Mouse (Mus musculus) retina, postnatal 1 day (tissue): Measurements from ENCODE around the gene Hs2st1.

Experiments used
- DNase-seq: peaks from one replicate; pipeline ENCODE4 v3.0.0-alpha.2; 2012

The Hs2st1 gene

GRCm38 (mm10) chr3:144496762-144497161 lies 73.2 kb downstream of the Hs2st1 start:
- no peak for DNase-seq

DNA sequence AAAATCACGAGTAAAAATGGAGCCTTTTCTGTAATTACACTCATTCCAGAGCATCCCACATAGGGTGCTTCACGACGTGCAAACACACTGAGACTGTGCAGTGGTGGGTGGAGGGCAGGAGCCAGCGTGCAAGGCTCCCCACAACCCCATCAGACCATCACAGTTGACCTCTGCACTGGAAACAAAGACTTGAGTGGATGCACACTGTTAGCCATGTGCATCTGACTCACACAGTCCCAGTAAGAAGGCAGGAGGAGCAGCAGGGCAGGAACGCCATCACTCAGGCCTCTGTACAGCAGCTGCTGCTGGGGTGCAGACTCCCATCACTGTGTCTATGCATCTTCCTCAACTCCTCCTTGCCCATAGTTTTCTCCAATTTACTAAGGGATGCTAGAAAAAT lies 75.1 kb downstream of the Hs2st1 start:
- no peak for DNase-seq

- no peak for DNase-seq
Observed at GRCm38 (mm10) chr3:144488787-144489186, 81.2 kb downstream of the Hs2st1 start.

GRCm38 (mm10) chr3:144480595-144480994 lies 89.4 kb downstream of the Hs2st1 start:
- DNase-seq: no peak

- DNase-seq: no peak
Observed at GRCm38 (mm10) chr3:144478427-144478794, 91.6 kb downstream of the Hs2st1 start.

GRCm38 (mm10) chr3:144477707-144478426 lies 92.1 kb downstream of the Hs2st1 start:
- no peak for DNase-seq

DNA sequence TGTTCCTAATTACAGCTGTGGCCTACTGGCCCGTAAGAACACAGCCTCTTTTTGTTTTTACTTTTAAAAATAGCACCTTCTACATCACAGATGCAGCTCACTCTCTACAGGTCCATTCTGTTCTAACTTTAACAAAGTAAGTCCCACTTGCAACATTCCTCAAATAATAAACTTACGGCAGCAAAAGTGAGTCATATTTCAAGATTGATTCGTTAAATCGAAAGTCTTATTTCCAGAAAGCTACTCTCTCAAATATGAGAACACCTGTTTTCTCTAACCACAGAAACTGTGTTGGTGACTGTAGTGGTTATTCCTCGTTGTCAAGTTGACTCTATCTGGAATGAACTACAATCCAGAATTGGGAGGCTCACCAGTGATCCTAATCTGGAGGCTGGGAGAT lies 94.1 kb downstream of the Hs2st1 start:
- DNase-seq: no peak

DNA sequence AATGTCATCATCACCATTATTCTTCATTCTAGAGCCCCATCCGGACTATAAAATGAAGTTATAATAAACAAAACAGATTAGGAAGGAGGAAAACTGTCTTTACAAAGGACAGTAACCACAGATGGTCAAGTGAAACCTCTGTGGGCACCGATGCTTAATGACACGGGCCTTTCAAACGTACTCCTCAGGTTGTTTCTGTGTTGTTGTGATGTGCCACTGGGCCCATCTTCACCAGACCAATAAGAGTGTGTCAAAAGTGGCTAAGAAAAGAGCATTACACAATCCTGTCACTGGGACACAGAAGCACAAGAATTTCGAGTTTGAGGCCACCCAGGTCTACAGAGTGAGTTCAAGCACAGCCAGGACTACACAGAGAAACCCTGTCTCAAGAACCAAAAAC lies 95.3 kb downstream of the Hs2st1 start:
- no peak for DNase-seq

- no peak for DNase-seq
Observed at GRCm38 (mm10) chr3:144471954-144472353, 98.0 kb downstream of the Hs2st1 start.

DNA sequence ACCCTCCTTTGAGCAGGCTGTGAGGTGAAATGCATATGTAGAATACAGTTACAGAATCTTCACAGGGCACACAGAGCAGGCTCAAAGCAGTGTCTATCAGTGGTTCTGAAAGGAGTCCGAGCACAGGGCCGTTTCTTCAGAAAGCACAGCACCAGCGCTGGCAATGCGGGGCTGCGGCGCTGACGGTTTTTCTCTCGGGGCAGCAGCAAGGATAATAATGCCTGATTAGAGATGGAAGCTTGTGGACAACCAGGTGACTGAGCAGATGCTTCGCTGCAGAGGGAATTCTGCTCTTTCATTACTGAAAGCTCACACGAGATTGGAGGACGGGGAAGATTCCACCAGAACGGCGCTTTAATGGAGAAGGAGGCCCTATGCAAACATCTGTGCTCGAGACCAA lies 99.1 kb downstream of the Hs2st1 start:
- no peak for DNase-seq

GRCm38 (mm10) chr3:144467521-144467920 lies 102.5 kb downstream of the Hs2st1 start:
- DNase-seq: peak; percentile 47

GRCm38 (mm10) chr3:144466108-144466678 lies 103.8 kb downstream of the Hs2st1 start:
- no peak for DNase-seq

DNA sequence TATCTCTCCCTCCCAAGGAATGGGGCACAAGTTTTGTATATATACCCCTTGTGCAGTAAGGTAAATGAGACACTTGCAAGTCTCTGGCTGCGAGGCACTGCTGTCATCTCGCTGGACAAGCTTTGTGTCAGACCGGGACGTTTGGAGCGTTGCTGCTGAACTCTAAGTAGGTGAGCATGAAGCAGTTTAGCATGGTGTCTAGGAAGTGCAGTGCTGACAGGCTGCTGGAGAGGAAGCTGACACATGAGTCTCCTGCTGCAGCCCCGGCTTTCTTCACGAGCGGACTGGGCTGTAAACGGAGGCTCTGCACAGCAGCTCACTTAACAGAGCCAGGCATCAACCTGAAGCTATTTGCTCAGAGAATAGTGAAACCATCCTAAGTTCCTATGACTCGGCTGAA lies 107.3 kb downstream of the Hs2st1 start:
- no peak for DNase-seq

GRCm38 (mm10) chr3:144460183-144460788 lies 109.7 kb downstream of the Hs2st1 start:
- DNase-seq: no peak

- DNase-seq: no peak
Observed at GRCm38 (mm10) chr3:144459285-144459697, 110.7 kb downstream of the Hs2st1 start.

DNA sequence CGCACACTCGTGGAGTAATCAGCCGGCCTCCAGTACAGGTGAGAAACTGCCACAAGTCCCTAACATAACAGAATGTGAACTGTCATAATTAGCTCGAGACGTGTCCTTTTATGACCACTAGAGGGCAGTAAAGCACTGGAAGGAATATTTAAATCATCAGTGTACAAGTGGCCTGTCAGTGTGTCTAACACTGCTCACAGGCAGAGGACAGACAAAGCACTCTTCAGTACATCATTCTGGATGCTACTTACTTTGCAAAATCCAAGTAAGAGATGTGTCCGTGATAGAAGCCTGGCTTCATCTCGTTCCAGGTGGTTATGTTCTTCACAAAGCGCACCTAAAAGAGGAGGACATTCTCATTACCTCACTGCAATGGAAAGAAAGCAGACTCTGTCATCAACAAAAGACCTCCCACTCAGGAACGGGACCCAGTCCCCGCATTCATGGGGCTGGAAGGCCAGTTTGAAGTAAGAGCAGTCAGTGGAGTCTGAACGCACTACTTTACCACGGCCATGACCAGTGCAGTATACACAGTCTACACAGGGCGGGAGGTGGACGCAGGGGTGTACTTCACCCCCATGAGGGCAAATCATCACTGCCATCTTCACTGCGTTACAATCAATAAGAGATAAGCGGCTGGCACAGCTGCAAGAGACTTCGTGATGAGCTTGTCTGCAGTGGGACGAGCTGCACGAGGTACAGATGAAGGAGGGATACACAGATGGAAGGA lies 116.1 kb downstream of the Hs2st1 start:
- DNase-seq: peak; percentile 89

- DNase-seq: no peak
Observed at GRCm38 (mm10) chr3:144448977-144449376, 121.0 kb downstream of the Hs2st1 start.

DNA sequence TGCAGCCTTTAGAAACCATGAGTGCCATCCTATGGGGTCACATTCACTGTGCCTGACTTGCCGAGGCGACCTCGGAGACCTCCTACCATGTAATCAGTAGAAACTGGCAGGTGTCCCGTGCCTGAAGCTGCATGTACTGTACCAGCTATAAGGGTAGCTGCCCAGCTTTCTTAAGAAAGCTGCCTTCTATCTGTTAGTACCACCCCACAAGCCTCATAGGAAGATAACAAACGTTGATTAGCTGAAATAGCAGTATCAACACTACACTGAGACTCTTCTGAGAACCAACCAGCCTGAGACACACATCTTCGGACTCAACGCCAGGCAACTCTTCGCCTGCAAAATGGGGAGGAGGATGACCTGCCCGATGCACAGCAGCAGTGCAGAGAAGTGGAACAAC lies 122.1 kb downstream of the Hs2st1 start:
- DNase-seq: no peak

GRCm38 (mm10) chr3:144446081-144446634 lies 123.8 kb downstream of the Hs2st1 start:
- no peak for DNase-seq

- no peak for DNase-seq
Observed at GRCm38 (mm10) chr3:144437871-144438398, 132.0 kb downstream of the Hs2st1 start.

DNA sequence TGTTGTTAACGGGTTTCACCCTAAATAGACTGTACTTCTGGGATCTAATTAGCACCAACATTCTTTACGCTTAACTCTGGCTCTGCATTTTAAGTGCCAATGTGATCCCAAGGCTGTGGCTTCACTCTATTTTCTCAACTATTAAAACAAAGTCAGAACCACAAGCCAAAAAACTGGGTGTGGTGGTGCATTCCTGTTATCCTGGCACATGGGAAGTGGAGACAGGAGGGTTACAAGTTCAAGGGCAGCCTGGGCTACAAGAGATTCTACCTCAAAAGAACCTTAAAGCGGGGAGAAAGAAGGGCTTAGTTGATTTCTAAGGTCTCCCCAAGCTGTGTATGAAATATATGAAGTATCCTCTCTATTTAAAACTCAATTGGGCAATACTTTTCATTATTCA lies 133.9 kb downstream of the Hs2st1 start:
- DNase-seq: no peak

DNA sequence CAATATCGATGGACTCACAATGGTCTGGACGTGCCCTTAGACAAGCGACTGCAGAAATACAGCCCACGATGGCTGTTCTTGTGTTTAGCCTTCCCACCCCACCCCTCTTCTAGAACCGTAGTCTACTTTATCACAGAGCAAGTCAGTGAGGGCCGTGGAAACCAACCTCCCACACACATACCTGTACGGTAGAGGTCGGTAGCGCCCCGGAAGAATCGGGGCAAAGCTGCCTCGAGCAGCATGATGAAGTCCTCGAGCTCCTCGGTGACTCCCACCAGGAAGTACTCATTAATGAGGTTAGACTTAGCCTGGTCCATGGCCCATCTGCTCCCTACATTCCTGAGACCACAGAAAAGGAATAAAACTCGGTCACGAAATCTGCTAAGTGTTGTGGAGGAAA lies 134.7 kb downstream of the Hs2st1 start:
- DNase-seq: no peak

- DNase-seq: no peak
Observed at GRCm38 (mm10) chr3:144434276-144434675, 135.7 kb downstream of the Hs2st1 start.
